Mouse (Mus musculus) activated CD4-positive, CD25-positive, alpha-beta regulatory T cell, adult 9 weeks (primary cell): ENCODE measurements around the gene Gm35549. TPM values are rescaled to one million over a fixed set of nuclear protein-coding genes. Genes with fewer than 3 reads are reported as not detected.

Experiments used
- polyA plus RNA-seq: library from polyadenylated mRNA; unstranded; fragments of 100-300 nt; shearing (Covaris generic); gene quantifications from one replicate; pipeline ENCODE4 v1.2.1, GENCODE M21; 2017

The Gm35549 gene
- polyA plus RNA-seq: 1.3 TPM

GRCm38 (mm10) chr9:122843760-122844159, at the start of gene Gm35549:
Gene Gm35549 (minus strand): TSS chr9:122844035.

GRCm38 (mm10) chr9:122885385-122885784, 41.5 kb upstream of the Gm35549 start, which contains the start of gene Zkscan7:
Gene Zkscan7 (plus strand): TSS chr9:122885685.

DNA sequence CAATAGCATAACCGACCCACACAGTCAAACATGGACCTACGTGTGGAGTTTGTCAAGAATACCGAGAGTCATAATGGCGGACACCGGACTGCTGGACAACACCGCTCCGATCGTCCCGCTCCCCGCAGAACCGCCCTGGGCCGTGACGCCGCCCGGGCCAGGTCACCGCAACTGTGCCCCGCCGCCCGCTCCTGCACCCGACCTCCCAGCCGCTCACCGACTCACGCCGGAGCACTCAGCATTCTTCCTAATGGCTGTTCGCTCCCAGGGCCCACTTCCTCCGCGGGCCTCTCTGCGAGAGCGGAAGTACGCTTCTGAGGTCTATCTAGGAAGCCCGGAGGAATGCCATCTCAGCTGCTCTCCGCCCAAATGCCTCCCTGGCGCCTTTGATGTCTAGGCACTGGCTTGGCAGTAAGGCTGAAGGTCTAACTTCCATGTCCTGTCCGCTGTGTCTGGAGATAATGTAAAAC, 21.9 kb upstream of the Gm35549 start, which contains the start of gene Zfp445:
TSS of gene Zfp445 (minus strand) at position 310 of the 470 bp plus-strand sequence.

GRCm38 (mm10) chr9:122805053-122805844, 38.6 kb downstream of the Gm35549 start, which contains the start of gene Tcaim:
Gene Tcaim (plus strand): TSS chr9:122805539.

Other genes starting within 250 kb of the Gm35549 start
- not detected for gene Topaz1, start 96.7 kb downstream of the Gm35549 start, polyA plus RNA-seq
- 16.8 TPM for gene Tcaim, start 38.5 kb downstream of the Gm35549 start, polyA plus RNA-seq
- 99.5 TPM for gene Zfp445, start 22.0 kb upstream of the Gm35549 start, polyA plus RNA-seq
- gene Zkscan7, start 41.6 kb upstream of the Gm35549 start, polyA plus RNA-seq: 4.1 TPM
- gene Zfp105, start 79.0 kb upstream of the Gm35549 start, polyA plus RNA-seq: not detected
- 32.2 TPM for gene 1110059G10Rik, start 107.0 kb upstream of the Gm35549 start, polyA plus RNA-seq
- 6.9 TPM for gene Kif15, start 107.0 kb upstream of the Gm35549 start, polyA plus RNA-seq
- gene Tmem42, start 177.3 kb upstream of the Gm35549 start, polyA plus RNA-seq: 13.7 TPM
- not detected for gene Tgm4, start 190.7 kb upstream of the Gm35549 start, polyA plus RNA-seq